Mouse (Mus musculus) lung, embryonic 15.5 days (tissue): ENCODE results near the gene Nup88. TPM values are rescaled to one million over a fixed set of nuclear protein-coding genes. Genes with fewer than 3 reads are reported as not detected.

ENCODE experiments used
- ATAC-seq: fragments of 200-750 bp; cut with Nextera tagmentation; 2 replicates; pipeline ENCODE4 v1.8.0; 2017; ENCODE audit warnings: moderate number of reproducible peaks, borderline replicate concordance; ENCODE audit not compliant: low FRiP score, low TSS enrichment; ENCODE audit errors: extremely low read depth
- H3K27ac ChIP-seq: fragments of 300-500 bp; sonication (generic); 2 replicates; pipeline ENCODE4 v1.5.1; 2015; ENCODE audit warnings: moderate library complexity, mild to moderate bottlenecking, inconsistent platforms
- H3K27me3 ChIP-seq: fragments of 300-500 bp; sonication (generic); 2 replicates; pipeline ENCODE4 v1.6.1; 2015; ENCODE audit warnings: inconsistent platforms
- H3K36me3 ChIP-seq: fragments of 300-500 bp; sonication (generic); 2 replicates; pipeline ENCODE4 v1.6.1; 2015; ENCODE audit warnings: inconsistent platforms
- H3K4me1 ChIP-seq: fragments of 300-500 bp; sonication (generic); 2 replicates; pipeline ENCODE4 v1.6.1; 2015; ENCODE audit warnings: inconsistent platforms
- H3K4me2 ChIP-seq: fragments of 300-500 bp; sonication (generic); 2 replicates; pipeline ENCODE4 v1.6.1; 2015; ENCODE audit warnings: inconsistent platforms, mild to moderate bottlenecking, moderate library complexity
- H3K4me3 ChIP-seq: fragments of 300-500 bp; sonication (generic); 2 replicates; pipeline ENCODE4 v1.5.1; 2015; ENCODE audit warnings: mild to moderate bottlenecking, inconsistent platforms
- H3K9ac ChIP-seq: fragments of 300-500 bp; sonication (generic); 2 replicates; pipeline ENCODE4 v1.6.1; 2015; ENCODE audit warnings: inconsistent platforms
- H3K9me3 ChIP-seq: fragments of 300-500 bp; sonication (generic); 2 replicates; pipeline ENCODE4 v1.6.1; 2016; ENCODE audit warnings: inconsistent platforms
- WGBS: fragments of 180-500 bp; shearing (Covaris S2); methylation state at CpG from one replicate; pipeline ENCODE4 v1.1.7; 2015; 5-methylcytosine and 5-hydroxymethylcytosine counted together
- polyA plus RNA-seq: library from polyadenylated mRNA; unstranded; fragments of >200 nt; fragmentation: Nextera tagmentation; extraction: Ambion mirVana; gene quantifications from 2 replicates; pipeline ENCODE4 v1.2.1, GENCODE M21; 2015

The Nup88 gene
- 123 and 127 TPM in 2 replicates for polyA plus RNA-seq

- Histone ChIP-seq H3K4me1 (peaks cover 14% of the 10 kb centered on the region), H3K9ac (peak within 1 kb of the TSS; percentile 94), H3K36me3 (peaks cover 37% of the 10 kb centered on the region), H3K27me3 (no peaks in the 10 kb centered on the region), H3K27ac (peak within 1 kb of the TSS; percentile 97), H3K4me2 (peak within 1 kb of the TSS; percentile 80), H3K9me3 (no peaks in the 10 kb centered on the region), H3K4me3 (peak within 1 kb of the TSS; percentile 88)
- WGBS, result under 1% methylated on average over 43 of the region's 43 CpGs
- ATAC-seq, result peak; percentile 97
Observed at GRCm38 (mm10) chr11:70969821-70970559, at the start of gene Nup88, which contains the start of gene Rpain. TSS of gene Nup88 (minus strand) at chr11:70969973. TSS of gene Rpain (plus strand) at chr11:70970213.

DNA sequence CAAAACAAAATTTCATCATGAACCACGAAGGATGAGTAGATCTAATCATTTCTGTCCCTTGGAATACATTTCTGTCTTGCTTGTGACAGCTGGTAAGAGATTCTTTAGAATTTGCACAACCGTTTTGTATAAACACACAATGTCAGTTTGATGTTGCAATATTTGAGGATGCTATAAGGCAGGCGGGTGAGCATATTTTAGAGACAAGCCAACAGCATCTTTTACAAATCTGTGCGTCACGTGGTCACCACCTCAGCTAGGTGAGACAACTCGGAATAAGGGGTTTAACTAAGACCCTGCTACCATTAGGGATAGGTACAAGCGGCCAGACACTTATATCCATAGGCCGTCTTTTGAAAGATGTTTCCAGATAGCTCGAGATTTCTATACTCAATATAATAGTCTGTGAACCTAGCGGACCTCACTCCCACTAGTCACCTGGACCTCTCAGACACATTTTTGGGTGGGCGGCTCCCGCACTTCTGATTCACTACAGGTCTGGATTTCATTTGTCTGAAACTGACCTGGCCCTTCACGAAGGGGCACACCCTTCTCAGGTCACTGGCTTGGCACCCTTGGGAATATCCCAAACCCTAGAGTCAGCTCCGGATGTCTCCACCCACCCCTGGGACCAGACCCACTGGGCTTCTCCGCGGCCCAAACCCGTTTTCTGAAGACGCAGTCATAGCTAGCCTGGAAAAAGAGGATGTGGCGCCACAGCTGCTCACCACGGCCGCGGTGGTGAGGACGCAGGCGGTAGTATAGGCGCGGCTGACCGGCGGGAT lies 48.8 kb upstream of the Nup88 start:
- no peaks in the 10 kb centered on the region for H3K9me3 ChIP-seq

DNA sequence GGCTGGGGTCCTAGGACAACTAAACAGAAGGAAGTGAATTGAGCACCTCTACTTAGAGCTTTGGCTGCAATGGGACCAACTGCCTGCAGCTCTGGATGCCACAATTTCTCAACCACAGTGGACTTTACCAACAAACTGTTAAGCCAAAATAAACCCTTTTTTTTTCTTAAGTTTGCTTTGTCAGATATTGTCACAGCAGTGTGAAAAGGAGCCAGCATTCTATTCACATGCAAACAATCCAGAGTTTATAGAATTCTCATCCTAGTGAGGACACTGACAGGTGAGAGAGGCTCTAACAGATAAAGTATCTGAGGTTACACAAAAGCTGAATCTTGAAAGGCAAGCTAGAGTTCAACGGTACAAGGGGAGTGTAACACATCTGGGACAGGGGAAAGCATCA lies 47.3 kb upstream of the Nup88 start:
- 85% methylated on average over 1 of the region's 1 CpGs for WGBS
- ATAC-seq, result no peak
- Histone ChIP-seq H3K9me3 (no peaks in the 10 kb centered on the region), H3K4me2 (peak overlapping the region; percentile 65; the same call in 1 of the 2 replicates), H3K27ac (no peak overlapping the region), H3K4me1 (peaks cover 28% of the 10 kb centered on the region), H3K36me3 (peaks cover 28% of the 10 kb centered on the region), H3K9ac (no peak overlapping the region), H3K4me3 (no peak overlapping the region), H3K27me3 (no peaks in the 10 kb centered on the region)

More for the DNA sequence above, 48.8 kb upstream of the Nup88 start:
- Histone ChIP-seq H3K4me2 (peak overlapping the region; percentile 65), H3K27ac (peak overlapping the region; percentile 75), H3K4me3 (peak overlapping the region; percentile 85), H3K9ac (peak overlapping the region; percentile 93), H3K27me3 (no peaks in the 10 kb centered on the region), H3K36me3 (peaks cover 27% of the 10 kb centered on the region; the same call in 1 of the 2 replicates), H3K4me1 (peaks cover 28% of the 10 kb centered on the region)
- ATAC-seq, result peak; percentile 13; the same call in 1 of the 2 replicates
- WGBS, result 3% methylated on average over 28 of the region's 28 CpGs

DNA sequence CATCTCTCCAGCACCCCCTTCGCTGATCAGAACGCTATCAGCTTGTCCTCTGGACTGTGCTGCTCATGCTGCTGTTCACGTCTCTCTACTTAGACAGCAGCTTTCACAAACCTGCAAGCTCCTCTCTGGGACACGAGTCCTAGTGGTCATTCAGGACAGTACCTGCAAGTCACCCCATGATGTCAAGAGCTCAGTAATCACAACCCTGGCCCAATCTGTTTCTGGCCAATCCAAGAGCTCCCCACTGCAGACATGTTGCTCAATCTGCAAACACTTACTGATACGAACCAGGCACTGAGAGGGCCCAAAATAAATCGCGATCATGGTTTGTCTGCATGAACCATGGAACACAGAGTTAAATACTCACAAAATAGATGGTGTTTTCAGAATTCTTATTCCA lies 43.0 kb upstream of the Nup88 start:
- peaks cover 6% of the 10 kb centered on the region for H3K4me1 ChIP-seq
- no peak for ATAC-seq
- WGBS, result 91% methylated on average over 7 of the region's 7 CpGs

DNA sequence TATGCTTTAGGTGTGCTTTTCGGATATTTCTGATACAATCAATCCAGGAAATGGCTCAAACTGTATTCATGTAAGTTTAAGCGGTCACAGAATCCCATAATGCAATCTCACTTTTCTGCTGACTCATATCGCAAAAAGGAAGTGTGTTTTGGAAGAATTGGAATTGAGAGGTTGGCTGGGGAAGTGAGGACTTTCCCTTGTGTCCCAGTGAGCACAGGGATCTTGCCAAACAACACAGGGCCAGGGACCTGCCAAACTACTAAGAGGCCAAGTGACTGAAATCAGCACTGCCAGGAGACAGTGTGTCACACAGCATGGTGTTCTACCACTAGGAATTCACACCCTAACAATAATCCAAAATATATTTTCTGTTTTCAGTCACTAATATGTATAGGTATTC lies 38.5 kb upstream of the Nup88 start:
- H3K27ac ChIP-seq, result no peak overlapping the region
- no peak overlapping the region for H3K4me3 ChIP-seq
- H3K36me3 ChIP-seq, result peaks cover 52% of the 10 kb centered on the region
- no peaks in the 10 kb centered on the region for H3K27me3 ChIP-seq
- no peak overlapping the region for H3K9ac ChIP-seq
- no peaks in the 10 kb centered on the region for H3K9me3 ChIP-seq
- peaks cover 6% of the 10 kb centered on the region for H3K4me1 ChIP-seq
- WGBS, result 83% methylated on average over 3 of the region's 3 CpGs
- no peak overlapping the region for H3K4me2 ChIP-seq
- ATAC-seq, result no peak

More for the DNA sequence above, 43.0 kb upstream of the Nup88 start:
- no peak overlapping the region for H3K4me2 ChIP-seq
- H3K9ac ChIP-seq, result no peak overlapping the region
- no peak overlapping the region for H3K4me3 ChIP-seq
- H3K36me3 ChIP-seq, result peaks cover 62% of the 10 kb centered on the region
- H3K9me3 ChIP-seq, result no peaks in the 10 kb centered on the region
- no peak overlapping the region for H3K27ac ChIP-seq
- H3K27me3 ChIP-seq, result no peaks in the 10 kb centered on the region

DNA sequence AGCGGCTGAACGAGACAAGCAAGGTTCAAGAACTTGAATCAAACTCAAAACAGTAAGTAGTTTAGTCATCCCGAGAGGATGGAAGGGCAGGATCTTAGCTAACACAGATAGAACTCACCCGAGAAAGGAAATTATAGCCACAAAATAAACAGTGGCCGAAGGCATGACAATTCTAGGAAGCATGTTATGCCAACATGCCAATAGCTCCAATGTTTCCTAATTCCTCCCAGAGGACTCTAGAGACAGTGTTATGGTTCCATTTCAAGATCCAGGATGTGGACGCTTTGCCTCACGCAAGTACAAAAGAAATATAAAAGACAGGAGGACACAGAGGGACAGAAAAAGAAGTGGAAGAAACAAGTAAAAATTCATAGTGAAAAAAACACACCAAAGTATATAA lies 38.1 kb upstream of the Nup88 start:
- no peak for ATAC-seq
- H3K4me2 ChIP-seq, result no peak overlapping the region
- H3K9ac ChIP-seq, result no peak overlapping the region
- H3K27me3 ChIP-seq, result no peaks in the 10 kb centered on the region
- no peak overlapping the region for H3K4me3 ChIP-seq
- no peaks in the 10 kb centered on the region for H3K9me3 ChIP-seq
- WGBS, result 71% methylated on average over 7 of the region's 7 CpGs
- no peak overlapping the region for H3K27ac ChIP-seq
- H3K4me1 ChIP-seq, result peaks cover 11% of the 10 kb centered on the region
- H3K36me3 ChIP-seq, result peaks cover 50% of the 10 kb centered on the region

DNA sequence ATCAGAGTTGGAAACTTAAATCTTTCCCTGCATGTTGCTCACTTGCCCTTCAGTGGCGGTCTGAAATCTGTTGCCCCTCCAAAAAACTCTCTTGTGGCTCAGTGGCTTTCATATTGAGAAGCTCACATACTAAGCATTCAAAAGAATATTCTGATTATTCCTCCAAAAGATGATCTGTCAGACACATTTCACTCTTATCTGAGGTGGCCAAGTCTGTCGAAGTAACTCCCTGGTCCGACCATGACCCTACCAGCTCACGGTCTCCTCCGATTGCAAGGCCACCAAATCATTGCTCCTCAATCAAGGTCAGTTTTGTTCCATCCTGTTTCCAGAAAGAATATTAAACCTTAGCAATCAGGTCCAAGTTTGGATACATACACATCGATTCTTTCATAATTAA lies 37.3 kb upstream of the Nup88 start:
- H3K4me1 ChIP-seq, result peaks cover 16% of the 10 kb centered on the region
- H3K4me3 ChIP-seq, result no peak overlapping the region
- ATAC-seq, result no peak
- H3K9me3 ChIP-seq, result no peaks in the 10 kb centered on the region
- 92% methylated on average over 6 of the region's 6 CpGs for WGBS
- no peak overlapping the region for H3K4me2 ChIP-seq
- no peak overlapping the region for H3K27ac ChIP-seq
- no peak overlapping the region for H3K9ac ChIP-seq
- no peaks in the 10 kb centered on the region for H3K27me3 ChIP-seq
- H3K36me3 ChIP-seq, result peaks cover 44% of the 10 kb centered on the region

GRCm38 (mm10) chr11:71005046-71005445 lies 35.3 kb upstream of the Nup88 start:
- H3K4me1 ChIP-seq, result peaks cover 16% of the 10 kb centered on the region
- H3K9ac ChIP-seq, result peak overlapping the region; percentile 25; the same call in 1 of the 2 replicates
- peak overlapping the region; percentile 94 for H3K4me3 ChIP-seq
- H3K36me3 ChIP-seq, result peaks cover 32% of the 10 kb centered on the region
- 0 out of 2 replicates have a peak overlapping the region, but pooled peaks have one; percentile 2 for H3K27ac ChIP-seq
- 53% methylated on average over 5 of the region's 5 CpGs for WGBS
- ATAC-seq, result no peak
- H3K4me2 ChIP-seq, result peak overlapping the region; percentile 50
- no peaks in the 10 kb centered on the region for H3K27me3 ChIP-seq
- no peaks in the 10 kb centered on the region for H3K9me3 ChIP-seq

DNA sequence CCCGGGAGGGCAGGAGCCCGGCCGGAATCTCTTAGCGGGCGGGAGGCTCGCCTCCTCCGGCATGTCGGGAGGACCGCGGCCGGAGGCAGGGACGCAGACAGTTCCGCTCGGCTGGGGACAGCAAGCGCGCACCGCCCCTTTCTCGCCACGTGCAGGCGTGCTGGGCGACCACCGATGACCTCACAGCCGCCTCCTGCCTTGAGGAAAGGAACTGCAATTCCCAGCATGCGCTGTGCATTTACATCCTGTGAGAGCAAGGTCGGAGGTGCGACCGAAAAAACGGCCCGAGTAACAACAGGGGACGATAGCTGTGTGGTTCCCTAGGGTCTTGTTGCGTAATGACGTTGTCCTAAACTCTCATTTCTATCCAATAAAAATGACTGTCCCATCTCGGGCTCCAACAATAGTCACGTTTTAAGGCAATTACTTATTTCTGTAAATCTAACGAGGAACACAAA lies 34.6 kb upstream of the Nup88 start, which contains the start of gene Dhx33:
Dhx33 (minus strand) TSS at position 122 of the 458 bp plus-strand sequence.
- Histone ChIP-seq H3K27ac (peak within 1 kb of the TSS; percentile 78), H3K9me3 (no peaks in the 10 kb centered on the region), H3K4me3 (peak within 1 kb of the TSS; percentile 94), H3K36me3 (peaks cover 31% of the 10 kb centered on the region), H3K4me2 (peak within 1 kb of the TSS; percentile 86), H3K9ac (peak within 1 kb of the TSS; percentile 76), H3K27me3 (no peaks in the 10 kb centered on the region), H3K4me1 (peaks cover 16% of the 10 kb centered on the region)
- WGBS, result under 1% methylated on average over 35 of the region's 35 CpGs
- peak; percentile 99 for ATAC-seq

GRCm38 (mm10) chr11:71003611-71004315 lies 34.0 kb upstream of the Nup88 start:
- Histone ChIP-seq H3K9me3 (no peaks in the 10 kb centered on the region), H3K4me3 (peak overlapping the region; percentile 94), H3K4me2 (peak overlapping the region; percentile 86), H3K27me3 (no peaks in the 10 kb centered on the region), H3K4me1 (peaks cover 16% of the 10 kb centered on the region), H3K36me3 (peaks cover 32% of the 10 kb centered on the region), H3K9ac (peak overlapping the region; percentile 76), H3K27ac (peak overlapping the region; percentile 78)
- WGBS, result under 1% methylated on average over 49 of the region's 49 CpGs
- peak; percentile 82 for ATAC-seq

- peaks cover 16% of the 10 kb centered on the region for H3K4me1 ChIP-seq
- H3K27ac ChIP-seq, result no peak overlapping the region
- no peaks in the 10 kb centered on the region for H3K27me3 ChIP-seq
- no peak for ATAC-seq
- H3K4me3 ChIP-seq, result no peak overlapping the region
- H3K36me3 ChIP-seq, result peaks cover 39% of the 10 kb centered on the region
- H3K9me3 ChIP-seq, result no peaks in the 10 kb centered on the region
- H3K4me2 ChIP-seq, result no peak overlapping the region
- 84% methylated on average over 4 of the region's 4 CpGs for WGBS
- no peak overlapping the region for H3K9ac ChIP-seq
Observed at GRCm38 (mm10) chr11:71001167-71001566, 31.4 kb upstream of the Nup88 start.
